Mouse (Mus musculus): ENCODE measurements around the gene Rfx3. TPM values are rescaled to one million over a fixed set of nuclear protein-coding genes. Genes with fewer than 3 reads are reported as not detected.

Gene Rfx3
- 1 to 10 TPM; 5.3 to 5.9 TPM for polyA plus RNA-seq (2017; shearing (Covaris generic))

GRCm38 (mm10) chr19:28010471-28011395 is at the start of gene Rfx3:
Gene Rfx3 (minus strand): TSS chr19:28011166.

